Mouse (Mus musculus): Measurements from ENCODE around the gene Phf14.
"Not testable (repeated sequence)": the region's sequence is repeated elsewhere in the genome, so short reads cannot be mapped to it uniquely, and the experiment has no call there.

The Phf14 gene

DNA sequence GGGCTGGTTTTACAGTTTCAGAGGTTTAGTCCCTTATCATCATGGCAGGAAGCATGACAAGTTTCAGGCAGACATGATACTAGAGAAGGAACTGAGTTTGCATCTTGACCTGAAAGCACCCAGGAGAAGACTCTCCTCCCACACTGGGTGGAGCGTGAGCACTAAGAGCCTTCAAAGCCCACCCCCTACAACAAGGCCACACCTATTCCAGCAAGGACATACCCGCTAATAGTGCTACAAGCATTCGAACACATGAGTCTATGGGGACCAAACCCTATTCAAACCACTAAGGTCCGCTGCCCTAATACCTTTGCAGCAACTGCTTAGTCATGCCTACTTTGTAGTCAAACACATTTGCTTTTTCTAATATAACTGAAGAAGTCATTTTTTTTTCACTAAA is 189.5 kb downstream of the Phf14 start:
- DNase-seq, result no peak

DNA sequence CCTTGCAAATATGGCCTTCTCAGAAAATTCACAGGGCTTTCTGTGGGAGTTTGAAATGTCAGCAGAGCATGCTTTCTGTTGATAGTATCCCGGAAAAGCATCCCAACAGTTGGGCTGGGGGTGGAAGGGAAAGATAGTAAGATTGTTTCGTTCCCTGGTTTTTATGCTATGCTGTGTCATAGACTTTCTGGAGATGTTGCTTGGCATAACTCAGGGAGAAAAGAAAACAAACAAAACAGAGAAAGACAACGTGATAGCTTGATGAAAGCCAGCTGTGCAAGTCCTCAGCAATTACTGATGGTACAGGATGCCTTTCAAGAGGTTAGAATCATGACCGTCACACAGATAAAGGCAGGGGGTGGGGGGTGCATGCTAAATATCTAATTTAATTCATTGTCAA is 197.5 kb downstream of the Phf14 start:
- DNase-seq, result no peak

DNA sequence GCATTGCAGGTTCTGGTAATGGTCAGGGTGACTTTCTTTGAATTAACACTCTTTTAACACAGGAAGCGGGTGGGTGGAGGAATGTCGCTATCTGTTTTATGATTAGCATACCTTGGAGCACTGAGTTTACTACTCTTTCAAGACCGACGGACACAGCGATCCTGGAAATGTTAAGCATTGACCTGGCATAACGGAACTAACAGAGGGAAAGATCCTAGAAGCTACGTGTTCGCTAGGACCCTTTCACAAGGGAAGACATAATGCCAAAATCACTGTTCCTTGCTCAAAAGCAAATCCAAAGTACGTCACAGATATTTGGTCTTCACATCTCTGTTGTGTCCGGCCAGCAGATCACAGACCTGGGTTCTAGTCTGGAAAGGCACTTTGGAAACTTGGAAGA is 199.7 kb downstream of the Phf14 start:
- no peak for DNase-seq

DNA sequence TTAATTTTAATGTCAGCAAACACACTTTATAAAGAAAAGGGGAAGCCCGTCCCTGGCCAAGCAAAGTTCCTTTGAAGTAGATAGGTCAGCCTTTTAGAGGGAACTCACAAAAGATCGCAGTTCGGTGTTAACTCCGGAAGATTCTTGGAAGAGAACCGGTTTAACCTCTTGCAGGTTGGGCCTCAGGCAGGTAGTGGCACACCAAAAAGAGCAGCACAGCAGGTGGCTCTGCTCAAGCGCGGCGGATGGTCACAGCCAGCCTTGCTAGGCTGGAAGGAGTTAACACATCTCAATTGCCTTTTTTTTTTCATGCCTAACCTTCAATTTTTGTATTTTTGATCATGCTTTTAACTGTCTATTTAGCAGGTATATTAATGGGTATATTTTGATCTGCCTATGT is 200.2 kb downstream of the Phf14 start:
- DNase-seq, result no peak

DNA sequence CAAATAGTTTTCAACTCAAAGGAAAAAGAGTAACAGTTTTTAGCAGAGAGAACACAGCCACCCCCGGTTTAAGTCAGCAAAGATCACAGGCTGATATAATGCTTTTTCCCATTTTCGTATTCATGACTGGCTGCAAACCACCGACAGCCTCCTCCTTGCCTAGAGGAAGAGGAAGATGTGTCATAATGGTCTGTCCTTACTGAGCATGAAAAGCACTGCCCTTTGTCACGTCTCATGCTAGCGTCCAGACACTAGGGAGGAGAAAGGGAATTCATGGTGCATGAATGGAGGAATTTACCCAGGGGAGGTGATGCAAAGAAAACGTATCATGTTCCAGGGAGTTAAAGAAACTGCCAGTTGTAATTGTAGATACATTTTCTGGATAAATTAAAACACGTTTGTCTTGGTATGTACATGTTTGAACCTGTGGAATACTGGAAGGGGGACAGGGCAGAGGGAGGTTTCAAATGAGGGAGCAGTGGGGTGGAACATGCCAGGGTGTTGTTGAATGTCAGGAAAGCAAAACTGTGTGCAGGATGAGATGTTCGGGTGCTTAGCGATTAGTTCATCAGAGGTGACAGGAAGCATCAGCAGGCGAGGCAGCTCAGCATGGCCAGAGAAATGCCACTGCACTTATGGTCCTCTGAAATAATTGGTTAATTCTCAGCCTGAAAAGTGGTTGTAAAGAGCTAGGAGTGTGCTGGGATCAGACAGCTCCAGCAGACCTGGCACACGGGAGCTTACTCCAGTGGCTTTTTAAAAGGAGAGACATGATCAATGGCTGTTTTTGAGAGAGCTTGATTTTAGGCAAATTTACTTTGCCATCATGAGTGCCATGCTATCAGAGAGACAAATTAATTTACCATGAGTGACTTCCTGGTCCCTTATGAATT is 209.6 kb downstream of the Phf14 start:
- no peak for DNase-seq

DNA sequence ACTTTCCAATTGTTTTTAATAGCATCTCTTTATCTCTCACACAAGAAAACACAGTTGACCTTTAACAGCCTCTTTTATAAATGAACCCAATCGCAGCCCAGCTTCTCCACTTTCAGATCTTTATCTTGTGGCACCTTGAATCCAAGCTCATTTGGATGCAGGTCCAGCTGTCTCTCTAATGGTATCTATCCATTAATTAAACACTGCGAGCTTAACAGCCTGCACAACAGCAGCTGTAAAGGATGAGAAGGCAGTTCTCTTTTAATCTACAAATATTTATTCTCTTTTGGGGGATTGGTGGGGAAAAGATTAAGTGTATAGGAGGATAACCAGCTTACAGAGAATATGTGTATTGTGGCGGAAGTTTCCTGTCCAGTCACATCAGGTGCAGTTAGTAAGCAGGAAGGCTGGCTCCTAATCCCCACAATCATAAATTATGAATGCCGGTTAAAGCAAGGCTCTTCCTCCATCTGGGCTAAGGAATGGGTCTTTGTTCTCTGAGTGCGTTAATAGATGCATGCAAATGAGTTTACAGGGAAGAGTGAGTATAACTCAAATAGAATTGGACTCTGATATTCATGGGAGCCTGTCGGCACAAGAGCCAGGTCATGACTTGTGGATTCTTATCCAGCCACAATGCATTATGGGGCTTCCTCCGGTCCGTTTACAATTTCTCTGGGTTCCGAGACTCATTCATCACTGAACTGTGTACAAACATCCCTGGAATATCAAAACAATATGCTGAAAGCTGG is 210.4 kb downstream of the Phf14 start:
- no peak for DNase-seq

DNA sequence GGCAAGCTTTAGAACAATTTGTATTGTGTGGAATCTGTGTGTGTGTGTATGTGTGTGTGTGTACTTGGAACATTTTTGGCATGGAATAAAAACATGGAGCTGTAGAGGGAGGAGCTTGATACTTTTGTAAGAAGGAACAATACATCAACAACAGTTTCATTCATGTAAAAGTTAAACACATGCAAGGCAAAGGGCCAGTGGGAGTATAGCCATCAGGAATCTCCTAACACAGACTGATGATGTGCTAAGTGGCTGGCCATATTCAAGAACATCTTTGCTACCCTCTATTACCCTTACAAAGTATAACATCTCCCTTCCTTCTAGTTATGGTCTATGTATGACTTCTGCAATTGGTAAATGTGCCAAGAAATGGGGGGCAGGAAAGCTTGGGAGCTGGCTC is 215.2 kb downstream of the Phf14 start:
- no peak for DNase-seq

DNA sequence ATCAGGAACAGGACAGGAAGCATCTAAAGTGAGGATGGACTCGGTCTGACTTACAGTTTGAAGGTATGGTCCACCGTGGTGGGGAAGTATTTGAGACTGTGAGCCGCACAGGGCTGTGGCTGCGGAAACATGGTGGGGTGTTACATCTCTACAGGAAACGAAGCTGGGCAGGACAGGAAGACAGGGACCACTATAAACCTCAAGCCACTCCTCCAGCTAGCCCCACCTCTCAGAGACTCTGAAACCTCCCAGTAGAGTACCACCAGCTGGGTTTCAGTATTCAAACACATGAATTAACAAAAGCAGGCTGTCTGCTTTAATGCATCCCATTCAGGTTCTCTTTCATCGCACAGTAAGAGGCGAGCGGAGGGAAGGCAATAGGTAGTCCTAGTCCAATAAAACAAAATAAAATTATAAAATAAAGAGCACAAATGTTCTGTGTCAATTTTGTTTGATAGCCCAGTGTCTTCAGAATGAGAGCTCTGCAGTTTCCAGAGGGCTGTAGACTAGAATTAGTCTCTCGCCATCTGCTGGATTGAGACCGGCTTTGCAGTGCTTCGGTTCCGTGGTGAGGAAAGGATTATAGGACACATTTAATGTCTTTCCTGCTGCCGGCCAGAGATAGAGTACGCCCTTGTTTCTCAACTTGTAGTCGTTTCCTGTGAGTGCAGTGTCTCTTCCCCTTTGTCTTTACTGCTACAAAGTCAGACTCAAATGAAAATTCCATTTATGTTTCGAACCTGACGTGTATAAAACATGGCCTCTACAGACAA is 217.6 kb downstream of the Phf14 start:
- peak; percentile 64 for DNase-seq

DNA sequence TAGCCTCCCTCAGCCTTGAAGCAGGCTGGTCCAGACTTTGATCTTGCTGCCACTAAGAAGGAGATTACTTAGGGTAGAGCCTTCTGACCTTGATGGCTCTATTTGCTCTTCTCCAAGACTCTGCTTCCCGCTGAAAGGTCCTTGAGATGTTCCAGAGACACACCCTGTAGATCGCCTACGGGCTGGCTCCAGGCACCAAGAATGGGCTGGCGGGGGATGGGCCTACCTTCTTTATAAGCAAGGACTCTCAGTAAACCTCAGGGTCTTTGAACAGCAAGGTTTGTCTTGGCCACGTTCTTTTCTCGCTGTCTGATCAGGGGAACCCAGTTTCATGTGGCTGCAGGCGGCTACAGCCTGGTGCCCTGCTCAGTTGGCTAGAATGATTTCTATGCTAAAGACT is 219.0 kb downstream of the Phf14 start:
- not testable (repeated sequence) for DNase-seq

DNA sequence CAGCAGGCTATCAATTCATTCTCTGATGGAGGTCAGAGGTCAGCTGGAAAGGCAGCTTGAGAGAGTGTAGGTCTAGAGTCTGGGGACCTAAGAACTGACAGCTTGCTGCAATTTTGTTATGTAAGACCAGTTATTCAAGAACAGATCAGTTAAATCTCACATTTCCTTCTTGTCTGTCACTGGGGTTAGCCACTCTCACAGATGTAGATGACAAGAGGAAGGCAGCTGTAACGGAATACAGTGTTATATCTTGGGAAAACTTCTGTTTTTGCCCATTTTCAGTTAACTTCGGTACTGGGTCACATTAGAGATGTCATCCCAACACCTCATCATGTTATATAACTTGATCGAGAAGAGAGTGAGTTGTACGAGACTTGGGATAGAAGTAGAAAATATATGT is 219.7 kb downstream of the Phf14 start:
- DNase-seq, result no peak
